Mouse (Mus musculus) c-Kit-negative CD71-positive TER-119-positive erythroid progenitor cells, embryonic 14.5 days (primary cell): ENCODE measurements at regions not wholly inside any gene's neighbourhood (a gene's known extent, or its start where the extent isn't known, plus 50 kb on each side); places are given as distances from the start of the nearest gene placed in this dataset.

Source experiments
- DNase-seq: peaks from one replicate; pipeline ENCODE4 v3.0.0-alpha.2; 2013; ENCODE audit warnings: low read depth, low spot score

DNA sequence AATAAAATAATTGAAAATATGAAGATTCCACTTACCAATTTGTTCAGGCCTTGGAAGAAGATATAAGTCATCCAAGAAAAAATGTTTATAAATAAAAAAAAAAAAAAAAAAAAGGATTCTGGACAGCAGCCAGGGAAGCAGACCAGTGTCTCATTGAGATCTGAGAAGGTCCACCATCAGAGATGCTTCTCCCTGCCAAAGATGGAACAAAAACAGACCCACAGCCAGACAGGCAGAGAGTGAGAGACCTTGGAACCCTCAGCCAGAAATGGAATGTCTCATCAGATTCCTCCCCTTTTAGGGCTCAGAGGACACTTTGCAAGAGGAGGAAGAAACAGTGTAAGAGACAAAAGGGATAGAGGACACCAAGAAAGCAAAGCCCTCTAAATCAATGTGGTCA, 177.2 kb upstream of the Id4 start:
- DNase-seq = no peak

DNA sequence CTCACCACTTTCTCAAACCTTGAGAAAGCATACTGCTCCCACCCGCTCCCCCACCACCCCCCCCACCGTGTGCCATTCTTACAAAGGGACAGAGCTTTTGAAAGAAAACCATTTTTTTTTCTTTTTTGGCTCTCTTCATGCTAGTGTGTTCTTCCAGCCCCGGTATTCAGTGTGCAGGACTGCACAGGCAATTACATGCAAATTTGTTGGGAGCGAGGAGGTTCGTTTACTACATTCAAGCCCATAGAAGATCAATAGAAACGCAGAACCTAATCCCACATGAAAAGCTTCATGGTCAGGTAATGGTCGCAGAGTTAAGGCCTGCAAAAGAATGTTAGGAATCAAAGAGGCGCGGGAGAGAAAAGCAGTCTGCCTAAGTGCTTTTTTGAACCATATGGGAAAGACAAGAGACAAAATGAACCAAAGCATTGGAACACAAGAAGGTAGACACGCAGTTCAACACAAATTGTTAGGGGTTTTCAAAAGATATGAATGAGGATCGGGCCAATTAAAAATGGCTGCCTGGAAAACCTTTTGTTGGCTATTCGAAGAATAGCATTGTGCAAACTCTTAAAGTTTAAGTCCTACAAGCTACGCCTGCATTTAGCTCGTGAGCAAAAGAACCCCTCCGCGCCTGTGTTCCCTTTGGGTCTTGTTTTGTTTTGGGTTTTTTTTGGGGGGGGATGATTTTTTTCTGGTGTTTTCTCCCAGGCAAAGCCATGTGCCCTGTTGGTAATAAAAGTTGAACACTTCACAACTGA, 166.6 kb upstream of the Id4 start:
- no peak for DNase-seq

DNA sequence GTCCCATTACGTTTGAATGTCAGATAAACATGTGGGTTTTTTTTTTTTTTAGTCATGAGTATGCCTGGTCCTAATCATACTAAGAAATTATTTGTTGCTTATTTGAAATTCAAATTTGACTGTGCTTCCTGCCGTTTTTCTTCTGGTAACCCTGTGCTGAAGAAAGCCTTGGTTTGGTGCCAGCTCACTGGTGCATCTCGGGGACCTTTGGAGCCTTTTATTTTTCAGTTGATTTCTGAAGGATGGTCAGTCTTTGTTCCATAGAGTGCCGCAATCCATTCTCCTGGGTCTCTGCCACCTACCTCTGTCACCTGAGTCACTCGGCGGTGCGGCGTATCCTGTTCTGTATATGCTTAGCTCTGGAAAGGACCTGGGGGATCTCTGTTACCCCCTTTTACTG, 158.9 kb upstream of the Id4 start:
- no peak for DNase-seq

DNA sequence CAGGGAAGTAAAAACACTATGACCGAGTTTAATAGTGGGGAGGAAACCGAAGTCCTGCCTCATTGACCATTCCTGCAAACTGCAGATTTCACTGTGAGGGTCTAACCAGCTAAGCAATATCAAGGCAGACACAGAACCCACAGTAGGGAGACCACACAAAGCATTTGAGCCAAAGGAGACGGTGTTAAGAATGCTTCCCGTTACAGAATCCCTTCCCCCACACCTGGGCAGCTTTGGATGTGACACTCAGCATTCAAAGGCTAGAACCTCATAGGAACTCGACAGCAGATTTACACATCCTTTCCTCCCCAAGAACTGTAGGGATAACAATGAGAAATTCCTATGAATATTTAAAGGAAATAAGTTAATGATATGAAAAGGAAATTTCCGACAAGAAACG, 158.5 kb upstream of the Id4 start:
- DNase-seq = no peak

DNA sequence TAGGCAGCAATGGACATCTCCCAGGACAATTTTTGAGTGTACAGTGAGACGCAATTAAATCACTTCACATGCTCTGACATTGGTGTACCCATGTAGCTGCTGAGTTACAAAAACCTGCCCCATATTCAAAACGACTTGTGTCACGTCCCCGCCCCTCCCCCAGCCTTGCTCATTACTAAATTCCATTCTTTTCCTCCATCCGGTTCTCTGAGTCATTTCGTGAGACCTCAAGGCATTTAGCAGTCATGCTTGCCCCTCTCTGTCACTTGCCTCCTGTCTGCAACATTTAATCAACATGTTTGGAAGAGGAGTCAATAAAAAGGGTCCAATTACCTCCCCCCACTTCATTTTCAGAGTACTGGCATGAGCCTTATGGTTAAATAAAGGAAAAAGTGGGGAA, 156.3 kb upstream of the Id4 start:
- no peak for DNase-seq

DNA sequence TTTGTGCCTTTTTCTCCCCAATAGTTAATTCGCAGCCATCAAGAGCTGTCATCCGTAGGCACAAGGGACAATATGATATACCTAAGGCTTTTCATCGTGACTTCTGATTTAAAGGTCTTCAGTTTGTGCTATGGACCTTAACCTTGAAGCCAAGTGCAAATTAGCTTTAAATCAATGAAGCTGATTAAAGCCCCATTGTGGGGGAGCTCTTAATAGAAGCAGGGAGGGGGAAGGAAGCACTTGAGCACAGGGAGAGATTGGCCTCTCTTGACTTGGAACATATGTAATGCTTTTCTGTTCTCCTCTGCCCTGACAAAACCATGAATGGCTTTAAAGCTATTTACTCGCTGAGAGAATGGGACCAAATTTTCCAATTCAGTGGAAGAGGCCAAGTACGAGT, 154.1 kb upstream of the Id4 start:
- DNase-seq = no peak

DNA sequence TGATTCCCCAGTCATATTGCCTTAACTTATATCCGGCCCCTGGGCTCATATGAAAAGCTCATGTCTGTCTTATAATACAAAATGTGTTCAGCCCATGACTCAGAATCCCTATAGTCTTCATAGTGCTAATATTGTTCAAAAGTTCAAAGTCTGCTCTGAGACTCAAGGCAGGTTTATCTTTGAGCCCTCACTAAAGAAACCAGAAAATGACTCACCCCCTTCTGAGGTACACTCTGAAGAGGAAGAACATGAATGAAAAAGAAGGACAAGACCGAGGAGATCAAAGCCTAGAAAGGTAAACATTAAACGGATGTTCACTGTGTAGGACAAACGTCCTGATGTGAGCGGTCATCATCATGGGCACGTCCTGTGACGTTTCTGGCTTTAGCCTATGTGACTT, 145.1 kb upstream of the Id4 start:
- no peak for DNase-seq

DNA sequence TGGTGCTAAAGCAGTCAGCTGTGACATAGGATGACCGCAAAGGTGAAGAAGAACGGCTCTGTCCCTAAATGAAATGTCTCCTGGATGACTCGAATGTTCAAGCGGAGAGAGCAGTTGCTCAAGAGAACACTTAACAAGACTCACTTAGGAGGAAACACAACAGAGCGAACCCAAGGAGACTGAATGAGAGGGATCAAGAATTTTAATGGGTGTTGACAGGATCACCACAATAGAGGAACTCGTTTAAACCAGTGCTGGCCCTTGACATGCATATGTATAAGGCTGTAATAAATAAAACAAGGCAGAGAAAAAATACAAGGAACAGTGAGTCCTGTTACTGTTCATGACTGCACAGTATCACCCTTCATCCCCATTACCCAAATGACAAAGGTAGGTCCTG, 134.4 kb upstream of the Id4 start:
- DNase-seq = no peak

DNA sequence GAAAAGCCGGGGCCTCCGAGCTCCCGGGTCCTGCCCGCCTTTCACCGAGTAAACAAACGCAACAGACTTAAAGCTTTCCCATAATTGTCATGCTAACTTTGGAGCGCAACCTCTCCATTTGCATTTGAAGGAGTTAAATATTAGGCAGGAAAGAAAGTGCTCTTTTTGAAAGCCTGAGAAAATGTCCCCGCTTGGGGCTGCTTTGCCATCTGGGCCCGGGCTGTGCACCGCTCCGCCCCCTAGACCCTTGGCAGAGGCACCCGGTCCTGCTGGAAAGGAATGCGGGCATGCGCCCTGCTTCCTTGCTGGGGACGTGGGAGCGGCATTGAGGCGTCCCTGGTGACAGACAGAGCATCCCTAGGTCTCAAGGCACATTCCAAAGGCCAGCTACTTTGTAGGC, 130.3 kb upstream of the Id4 start:
- no peak for DNase-seq

DNA sequence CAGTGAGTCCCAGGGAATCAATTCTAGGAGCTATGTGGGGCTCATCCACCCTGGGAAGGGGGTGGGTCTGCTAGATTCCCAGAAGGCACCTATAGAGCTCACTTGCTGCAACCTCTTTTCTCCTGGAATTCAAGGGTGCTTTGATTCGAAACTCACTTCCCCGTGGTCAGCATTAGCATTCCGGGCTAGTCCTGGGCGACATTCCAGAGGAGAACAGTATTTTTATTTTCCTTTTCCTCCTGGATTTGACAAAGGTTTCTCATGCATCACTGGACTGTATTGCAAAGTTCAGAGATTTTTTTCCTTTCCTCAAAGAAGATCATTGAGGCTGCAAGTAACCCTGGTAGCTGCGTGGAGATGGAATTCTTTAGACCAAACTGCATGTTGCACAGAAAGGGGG, 129.3 kb upstream of the Id4 start:
- DNase-seq = no peak

DNA sequence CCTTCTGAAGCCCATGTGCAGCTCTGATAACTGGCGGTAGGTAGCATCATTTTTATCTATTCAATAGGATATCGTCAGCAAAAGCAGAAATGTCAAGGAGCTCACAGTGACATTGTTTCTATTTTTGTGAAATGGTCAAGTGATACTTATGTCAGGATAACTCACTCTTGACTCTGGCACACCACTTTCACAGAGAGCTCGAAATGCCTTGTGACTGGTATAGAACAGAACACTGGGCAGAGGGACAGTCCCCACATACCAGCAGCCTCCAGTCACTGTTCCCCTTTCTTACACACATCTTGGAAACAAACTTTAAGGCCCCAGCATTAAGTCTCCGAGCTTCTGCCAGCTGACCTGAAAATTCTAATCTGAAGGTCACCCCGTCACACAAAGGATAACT, 115.1 kb upstream of the Id4 start:
- DNase-seq = no peak

DNA sequence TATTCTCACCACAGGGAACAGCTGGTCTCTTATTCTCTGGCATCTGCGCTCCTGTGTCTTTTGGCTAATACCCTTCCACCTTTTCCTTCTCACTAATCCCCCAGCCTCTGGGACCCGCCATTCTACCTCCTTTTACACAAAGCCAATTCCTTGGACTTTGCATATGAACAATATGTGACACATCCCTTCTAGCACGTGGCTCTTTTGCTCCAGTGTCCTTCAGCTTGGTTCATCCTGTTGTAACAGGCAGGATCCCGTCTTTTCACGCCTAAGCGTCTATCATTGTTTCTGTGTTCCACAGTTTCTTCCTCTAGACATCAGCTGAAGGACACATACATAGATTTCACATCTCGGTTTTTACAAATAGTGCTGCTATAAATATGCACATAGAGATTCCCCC, 114.0 kb upstream of the Id4 start:
- no peak for DNase-seq

DNA sequence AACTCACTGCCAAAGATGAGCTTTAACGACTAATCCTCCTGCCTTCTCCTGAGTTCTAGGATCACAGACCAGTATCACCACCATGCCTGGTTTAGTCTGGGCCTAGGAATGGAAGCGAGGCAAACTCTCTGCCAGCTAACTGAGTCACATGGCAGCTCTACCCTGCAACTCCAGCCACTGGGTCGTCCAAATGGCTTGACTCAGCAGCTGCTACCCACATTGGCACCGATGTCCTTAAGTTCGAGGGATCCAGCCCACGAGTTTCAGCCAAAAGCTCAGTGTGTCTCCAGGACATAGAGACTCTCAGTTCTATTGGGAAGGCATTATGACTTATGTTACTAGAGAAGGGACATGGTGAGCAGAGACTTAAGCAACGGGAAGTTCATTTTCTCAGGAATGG, 107.8 kb upstream of the Id4 start:
- no peak for DNase-seq

DNA sequence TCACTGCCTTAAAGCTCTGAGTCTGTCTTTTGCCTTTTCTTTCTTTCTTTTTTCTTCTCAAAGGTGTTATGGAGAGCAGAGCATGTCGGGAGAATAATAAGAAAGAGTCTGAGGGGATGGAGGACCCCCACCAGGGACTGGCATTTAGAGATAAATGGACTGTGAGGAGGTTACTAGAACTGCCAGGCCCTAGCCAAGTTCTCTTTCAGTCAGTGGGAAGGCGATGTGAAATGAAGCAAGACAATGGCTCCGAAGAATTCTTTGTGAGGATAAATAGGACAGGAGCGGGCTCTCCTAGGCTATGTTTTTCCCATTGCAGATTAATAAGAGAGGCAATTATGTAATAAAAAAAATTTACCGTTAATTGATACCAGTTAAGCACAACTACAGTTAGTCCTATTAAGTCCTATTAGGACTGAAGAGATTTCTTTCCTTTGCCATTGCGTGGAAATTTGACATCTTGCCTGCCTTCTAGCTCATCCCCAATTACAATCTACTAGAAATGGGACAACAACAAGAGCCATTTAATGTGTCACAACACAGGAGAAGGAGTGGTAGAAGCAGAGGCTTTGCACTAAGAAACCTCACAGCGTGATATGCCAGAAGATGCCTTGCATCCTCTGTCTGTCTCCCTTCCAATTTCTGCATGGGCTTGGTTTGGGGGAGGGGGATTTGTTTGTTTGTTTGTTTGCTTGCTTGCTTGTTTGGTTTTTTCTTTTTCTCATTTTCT, 107.2 kb upstream of the Id4 start:
- no peak for DNase-seq

DNA sequence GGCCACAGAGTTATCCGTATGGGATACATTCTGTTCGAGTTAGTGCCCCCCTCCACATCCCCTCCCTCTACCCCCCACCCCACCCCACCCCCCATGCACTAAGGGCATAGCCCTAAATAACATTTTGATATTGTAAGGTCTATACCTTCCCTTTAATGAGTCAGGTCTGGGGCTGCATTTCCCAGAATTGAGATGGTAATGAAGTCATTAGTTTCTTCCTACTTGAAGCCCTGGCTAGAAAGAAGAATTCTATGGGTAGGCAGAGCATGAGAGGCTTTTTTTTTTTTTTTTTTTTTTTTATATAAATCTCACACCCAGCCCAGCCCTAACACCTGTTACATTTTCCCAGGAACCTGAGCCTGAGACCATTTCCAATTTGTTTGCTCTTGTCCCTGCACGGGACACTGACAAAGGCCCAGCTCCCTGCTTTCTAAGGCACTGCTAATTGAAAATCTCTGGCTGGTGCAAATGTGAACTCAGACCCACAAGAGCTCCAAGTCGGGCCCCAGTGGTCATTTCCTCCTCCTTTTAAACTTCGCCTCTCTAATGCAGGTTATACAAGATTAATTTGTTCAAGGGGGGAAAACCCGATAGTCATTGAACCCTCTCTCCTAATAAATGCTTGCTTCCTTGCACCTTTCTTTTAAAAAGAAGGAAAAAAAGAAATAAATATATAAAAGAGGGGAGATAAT, 106.5 kb upstream of the Id4 start:
- DNase-seq = no peak

DNA sequence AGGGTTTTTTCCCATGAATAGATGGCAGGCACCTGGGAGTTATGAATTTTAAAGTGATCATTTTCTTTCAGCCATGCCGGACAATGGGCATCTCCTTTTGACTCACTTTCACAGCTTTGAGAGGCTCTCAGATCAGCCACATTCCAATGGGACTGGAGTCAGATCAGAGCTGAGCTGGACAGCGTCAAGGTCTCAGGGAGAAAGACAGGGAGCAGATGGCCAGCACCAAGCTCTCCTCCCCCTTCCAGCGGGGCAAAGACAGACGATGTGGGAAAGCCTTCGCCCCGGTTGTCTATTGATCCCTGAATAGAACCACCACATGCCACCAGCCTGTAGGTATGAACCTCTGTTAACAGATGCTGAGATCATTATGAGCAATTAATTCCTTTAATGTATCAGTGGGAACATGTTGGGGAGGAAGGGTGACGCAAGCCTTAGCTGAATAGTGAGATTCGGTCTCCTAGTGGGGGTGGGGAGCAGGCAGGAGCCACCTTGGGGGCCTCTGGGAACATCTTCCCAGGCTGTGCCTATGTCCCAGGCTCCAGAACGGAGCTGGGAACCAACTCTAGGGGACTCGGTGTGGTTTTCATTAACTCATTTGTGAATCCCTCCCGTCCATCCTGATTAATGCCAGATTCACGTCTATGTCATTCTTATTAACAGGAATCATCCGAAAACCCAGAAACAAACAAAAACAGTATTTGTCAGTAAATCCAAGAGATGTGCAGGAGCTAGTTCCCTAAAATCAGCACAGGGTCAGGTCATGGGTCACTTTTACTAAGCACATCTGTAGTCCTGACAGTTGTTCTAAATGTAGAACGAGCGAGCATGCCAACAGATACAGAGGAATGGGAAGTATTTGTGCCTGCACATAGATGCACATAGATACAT, 101.8 kb upstream of the Id4 start:
- no peak for DNase-seq

DNA sequence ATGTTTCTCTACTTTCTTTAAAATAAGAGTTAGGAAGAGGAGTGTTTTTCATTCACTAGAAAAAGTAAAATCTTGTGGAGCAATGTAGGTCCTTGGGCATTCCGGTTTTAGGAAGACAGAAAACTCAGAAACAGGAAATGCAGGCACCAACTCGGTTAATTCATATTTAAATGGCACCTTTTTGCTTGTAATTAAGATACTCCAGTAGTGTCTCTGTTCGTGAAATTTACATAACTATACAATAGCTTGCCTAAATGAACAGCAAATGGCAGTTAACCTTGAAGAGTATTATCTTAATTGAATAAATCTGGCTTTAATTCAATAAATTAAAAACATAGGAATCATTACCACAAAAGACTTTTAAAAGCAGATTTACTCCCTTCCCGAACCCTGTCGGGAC, 100.9 kb upstream of the Id4 start:
- DNase-seq = no peak

DNA sequence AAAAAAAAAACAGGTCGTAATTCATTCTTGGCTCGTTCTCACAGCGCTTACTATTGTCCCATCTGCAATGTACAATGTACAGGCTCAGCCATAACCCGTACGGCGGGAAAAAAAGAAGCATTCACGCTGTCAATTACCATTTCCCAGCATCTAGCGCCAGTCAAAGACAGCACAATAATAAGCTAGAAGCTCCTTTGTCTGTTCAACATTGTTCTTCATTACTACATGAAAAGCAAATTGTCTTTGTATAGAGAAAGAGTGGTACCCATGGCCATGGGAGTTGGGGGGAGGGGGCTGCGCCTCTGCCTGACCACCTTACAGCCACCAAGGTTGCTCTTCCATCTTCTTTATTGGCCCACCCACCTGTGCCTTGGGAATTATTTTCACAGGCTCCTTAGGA, 99.7 kb upstream of the Id4 start:
- DNase-seq = no peak

DNA sequence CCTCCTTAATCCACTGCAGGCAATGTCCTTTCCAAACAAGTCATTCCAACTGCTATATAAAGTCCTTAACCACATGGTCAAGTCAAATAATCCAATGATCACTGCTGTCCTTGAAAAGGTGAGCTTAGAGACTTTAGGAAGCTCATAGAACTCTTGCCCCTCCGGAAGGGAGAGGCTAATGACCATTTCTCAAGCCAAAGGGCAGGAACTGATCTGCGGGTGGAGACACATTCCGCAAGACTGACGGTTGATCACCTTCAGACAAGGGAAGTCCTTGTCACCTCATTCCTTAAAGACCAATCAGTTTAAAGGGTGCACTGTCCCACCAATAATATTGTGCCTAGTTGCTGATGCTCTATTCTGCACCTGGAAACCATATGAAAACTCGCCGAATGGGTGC, 96.4 kb upstream of the Id4 start:
- DNase-seq = no peak

DNA sequence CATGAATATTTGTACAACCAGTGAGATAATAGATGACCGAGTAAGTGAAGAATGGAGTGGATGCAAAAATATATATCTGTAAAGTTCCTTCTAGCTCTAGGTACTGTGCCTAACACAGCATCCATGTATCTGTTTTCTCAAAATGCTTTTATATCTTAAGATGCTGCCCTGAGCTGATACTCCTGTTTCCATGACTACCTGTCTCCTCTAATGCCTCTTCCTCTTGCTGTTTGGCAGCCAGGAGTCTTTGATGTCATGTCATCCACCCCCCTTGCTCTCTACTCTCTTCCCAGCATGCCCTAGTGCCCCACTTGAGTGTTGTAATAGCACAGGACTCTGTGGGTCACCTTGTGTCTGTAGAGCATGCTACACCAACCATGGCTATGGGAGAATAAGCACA, 95.2 kb upstream of the Id4 start:
- no peak for DNase-seq

DNA sequence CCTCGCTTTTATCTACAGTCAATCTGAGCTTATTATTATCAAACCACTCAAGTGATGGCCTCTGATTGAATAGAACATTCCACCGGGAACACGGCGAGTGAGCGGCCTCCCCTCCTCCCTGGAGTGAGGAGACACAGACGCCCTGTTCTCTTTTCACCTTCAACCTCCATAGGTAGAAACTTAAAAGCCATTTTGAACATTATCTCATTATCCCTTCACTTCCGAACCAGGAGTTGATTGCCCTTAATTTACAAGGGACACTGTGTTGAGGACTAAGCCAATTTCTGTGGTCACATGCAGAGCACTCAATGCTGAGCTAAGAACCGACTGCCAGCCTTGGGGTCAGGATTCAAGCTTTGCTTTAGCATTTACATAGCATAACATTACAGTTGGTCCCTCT, 93.1 kb upstream of the Id4 start:
- DNase-seq = no peak
